Mouse (Mus musculus) megakaryocyte progenitor cell, adult 5-6 weeks (primary cell): ENCODE measurements at regions not wholly inside any gene's neighbourhood (a gene's known extent, or its start where the extent isn't known, plus 50 kb on each side); places are given as distances from the start of the nearest gene placed in this dataset.

Experiments
- ATAC-seq: replicated peaks from 2 replicates; pipeline ENCODE4 v1.8.0; 2016; ENCODE audit warnings: mild to moderate bottlenecking, moderate TSS enrichment, inconsistent platforms; ENCODE audit not compliant: poor library complexity

GRCm38 (mm10) chr7:145135971-145136370 is 71.9 kb downstream of the 1810010D01Rik start:
- no peak for ATAC-seq

- no peak for ATAC-seq
Measured at GRCm38 (mm10) chr7:145132506-145132905, 75.4 kb downstream of the 1810010D01Rik start.

- peak; percentile 80 for ATAC-seq
Measured at GRCm38 (mm10) chr7:145131438-145132159, 76.3 kb downstream of the 1810010D01Rik start.

GRCm38 (mm10) chr7:145129971-145130370 is 77.9 kb downstream of the 1810010D01Rik start:
- no peak for ATAC-seq

GRCm38 (mm10) chr7:145127661-145128060 is 80.3 kb downstream of the 1810010D01Rik start:
- ATAC-seq = no peak

- no peak for ATAC-seq
Measured at GRCm38 (mm10) chr7:145127180-145127579, 80.7 kb downstream of the 1810010D01Rik start.

- peak; percentile 62 for ATAC-seq
Measured at GRCm38 (mm10) chr7:145123996-145124601, 83.8 kb downstream of the 1810010D01Rik start.

- ATAC-seq = peak; percentile 65
Measured at GRCm38 (mm10) chr7:145122471-145122870, 85.4 kb downstream of the 1810010D01Rik start.

- ATAC-seq = no peak
Measured at GRCm38 (mm10) chr7:145118406-145118805, 89.5 kb downstream of the 1810010D01Rik start.

- no peak for ATAC-seq
Measured at GRCm38 (mm10) chr7:145114660-145115059, 93.3 kb downstream of the 1810010D01Rik start.

- ATAC-seq = no peak
Measured at GRCm38 (mm10) chr7:145114145-145114544, 93.8 kb downstream of the 1810010D01Rik start.

GRCm38 (mm10) chr7:145112887-145113531 is 94.9 kb downstream of the 1810010D01Rik start:
- ATAC-seq = no peak

GRCm38 (mm10) chr7:145112146-145112830 is 95.6 kb downstream of the 1810010D01Rik start:
- peak; percentile 40 for ATAC-seq

- ATAC-seq = peak; percentile 73
Measured at GRCm38 (mm10) chr7:145111252-145112131, 96.4 kb downstream of the 1810010D01Rik start.

- ATAC-seq = peak; percentile 40
Measured at GRCm38 (mm10) chr7:145110657-145111251, 97.2 kb downstream of the 1810010D01Rik start.

GRCm38 (mm10) chr7:145110028-145110427 is 97.9 kb downstream of the 1810010D01Rik start:
- ATAC-seq = no peak

GRCm38 (mm10) chr7:145109471-145109870 is 98.4 kb downstream of the 1810010D01Rik start:
- ATAC-seq = no peak

- no peak for ATAC-seq
Measured at GRCm38 (mm10) chr7:145108994-145109393, 98.9 kb downstream of the 1810010D01Rik start.

GRCm38 (mm10) chr7:145107575-145108170 is 100.2 kb downstream of the 1810010D01Rik start:
- no peak for ATAC-seq

GRCm38 (mm10) chr7:145106494-145106849 is 101.4 kb downstream of the 1810010D01Rik start:
- peak; percentile 27 for ATAC-seq
